Mouse (Mus musculus): ENCODE results near the gene Got2. TPM values are rescaled to one million over a fixed set of nuclear protein-coding genes. Genes with fewer than 3 reads are reported as not detected.

Got2 gene
- polyA plus RNA-seq (2012; rRNA removed) = 129 and 139 TPM in 2 replicates

GRCm38 (mm10) chr8:95888285-95889136 is at the start of gene Got2:
Gene Got2, minus strand, starts transcription at chr8:95888547.

DNA sequence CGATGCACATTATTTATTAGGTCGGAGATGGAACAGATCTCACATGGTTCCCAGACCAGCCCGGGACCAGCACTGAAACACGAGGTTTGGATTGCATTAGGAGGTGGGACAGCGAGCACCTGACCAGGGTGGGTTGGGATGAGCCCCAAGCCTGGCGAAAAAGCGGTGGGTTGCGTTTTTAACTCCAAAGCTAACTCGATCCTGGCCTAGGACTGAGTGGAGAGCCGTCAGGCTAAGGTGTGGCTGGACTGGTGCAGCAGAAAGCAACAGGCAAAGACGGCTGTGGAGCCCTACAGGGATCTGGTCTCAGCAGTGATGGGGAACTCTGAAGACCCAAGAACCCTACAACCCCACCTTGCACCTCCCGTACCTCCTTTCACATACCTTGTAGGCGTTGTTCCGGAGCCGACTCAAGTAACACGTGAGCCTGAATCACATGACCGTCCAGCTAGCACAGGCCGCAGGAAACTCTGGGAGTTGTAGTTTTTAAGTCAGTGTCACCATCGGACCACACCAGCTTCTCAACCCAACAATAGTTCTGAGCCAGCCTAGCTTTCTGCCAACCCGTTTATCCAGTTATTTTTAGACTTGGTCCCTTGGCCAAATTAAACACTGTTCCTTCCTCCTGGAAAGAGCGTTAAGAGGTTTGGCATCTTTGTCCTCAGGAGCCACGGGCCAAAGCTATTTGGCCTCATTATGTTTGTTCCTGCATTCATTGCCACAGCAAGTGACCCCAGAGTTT is 35.1 kb downstream of the Got2 start, which contains the start of gene Slc38a7:
TSS of gene Slc38a7 (minus strand) at position 438 of the 742 bp plus-strand sequence.

GRCm38 (mm10) chr8:95825162-95825561 is 63.2 kb downstream of the Got2 start, which contains the start of gene Sap18b:
Gene Sap18b, plus strand, starts transcription at chr8:95825346.

Other genes starting within 250 kb of the Got2 start
- gene Ndrg4, start 211.6 kb downstream of the Got2 start, polyA plus RNA-seq (2012; rRNA removed) = 301 and 322 TPM in 2 replicates
- gene Setd6, start 172.7 kb downstream of the Got2 start, polyA plus RNA-seq (2012; rRNA removed) = 33.9 and 34.8 TPM in 2 replicates
- gene Cnot1, start 81.1 kb downstream of the Got2 start, polyA plus RNA-seq (2012; rRNA removed) = 91.2 and 99.5 TPM in 2 replicates
- 104 and 113 TPM in 2 replicates for gene Sap18b, start 63.2 kb downstream of the Got2 start, polyA plus RNA-seq (2012; rRNA removed)
- gene Slc38a7, start 35.0 kb downstream of the Got2 start, polyA plus RNA-seq (2012; rRNA removed) = 26.3 and 28.8 TPM in 2 replicates

Measured in central nervous system, embryonic 14 days (tissue).